Mouse (Mus musculus): Measurements from ENCODE around the gene Sim2. TPM values are rescaled to one million over a fixed set of nuclear protein-coding genes. Genes with fewer than 3 reads are reported as not detected.

Sim2 gene
- 0.14 TPM for polyA plus RNA-seq (2014; fragmentation: Illumina TruSeq; extraction: RNeasy Lipid Tissue Mini Kit (QIAGEN cat#74804); ENCODE audit: low read depth, low replicate concordance)

DNA sequence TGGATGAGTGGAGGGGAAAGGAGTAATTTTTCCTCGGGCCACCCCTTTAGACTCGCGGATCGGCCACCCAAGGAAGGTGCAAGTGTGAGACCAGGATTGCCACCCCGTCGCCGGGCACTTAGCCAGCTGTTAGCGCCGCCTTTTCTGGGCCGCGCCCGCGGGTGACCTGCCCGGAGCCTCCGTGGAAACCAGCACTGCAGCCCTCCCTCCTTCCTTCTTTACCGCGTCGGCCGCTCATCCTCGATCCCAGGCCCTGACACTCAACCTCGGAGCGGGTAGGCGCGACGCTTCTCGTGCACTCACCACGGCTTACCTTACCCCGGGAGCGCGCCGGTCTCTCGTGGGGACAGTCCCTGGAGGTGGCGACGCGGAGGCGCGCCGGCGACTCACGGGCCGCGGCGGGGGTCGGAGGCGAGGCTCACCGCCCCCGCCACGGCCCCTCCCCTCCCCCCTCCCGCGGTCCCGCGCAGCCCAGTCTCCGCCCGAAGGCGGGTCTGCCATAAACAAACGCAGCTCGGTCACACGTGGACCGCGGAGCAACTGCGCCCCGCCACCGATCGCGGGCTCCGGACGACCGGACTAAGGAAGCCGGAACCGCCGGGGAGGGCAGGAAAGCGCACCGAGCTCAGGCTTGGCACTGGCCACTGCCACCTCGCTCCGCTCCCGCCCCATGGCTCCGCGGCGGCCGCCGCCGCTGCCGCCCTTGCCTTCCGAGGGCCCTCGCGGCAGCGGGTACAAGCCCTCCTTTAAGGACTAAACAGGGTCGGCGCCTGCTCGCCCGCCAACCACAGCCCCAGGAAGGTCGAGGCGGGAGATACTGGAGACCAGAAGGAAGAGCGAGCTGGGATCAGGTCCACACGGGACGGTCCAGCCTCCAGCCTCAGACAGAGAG, at the start of gene Sim2:
Gene Sim2 (plus strand): TSS at position 221 of the 892 bp plus-strand sequence.

Other genes starting within 250 kb of the Sim2 start
- gene Chaf1b, start 201.0 kb upstream of the Sim2 start, polyA plus RNA-seq (2014; fragmentation: Illumina TruSeq; extraction: RNeasy Lipid Tissue Mini Kit (QIAGEN cat#74804); ENCODE audit: low read depth, low replicate concordance) = 5.9 TPM
- 36.0 TPM for gene Cldn14, start 76.1 kb upstream of the Sim2 start, polyA plus RNA-seq (2014; fragmentation: Illumina TruSeq; extraction: RNeasy Lipid Tissue Mini Kit (QIAGEN cat#74804); ENCODE audit: low read depth, low replicate concordance)
- 14.1 TPM for gene Hlcs, start 228.6 kb downstream of the Sim2 start, polyA plus RNA-seq (2014; fragmentation: Illumina TruSeq; extraction: RNeasy Lipid Tissue Mini Kit (QIAGEN cat#74804); ENCODE audit: low read depth, low replicate concordance)
- gene Ripply3, start 243.5 kb downstream of the Sim2 start, polyA plus RNA-seq (2014; fragmentation: Illumina TruSeq; extraction: RNeasy Lipid Tissue Mini Kit (QIAGEN cat#74804); ENCODE audit: low read depth, low replicate concordance) = 3.4 TPM

Measured in adipose tissue, adult 10 weeks (tissue).